Mouse (Mus musculus) embryonic facial prominence, embryonic 14.5 days (tissue): ENCODE results near the gene Cdx4. TPM values are rescaled to one million over a fixed set of nuclear protein-coding genes. Genes with fewer than 3 reads are reported as not detected.

Experiments
- ATAC-seq: fragments of 200-750 bp; cut with Nextera tagmentation; 2 replicates; pipeline ENCODE4 v1.8.0; 2017; ENCODE audit warnings: low read depth, moderate number of reproducible peaks, moderate TSS enrichment
- DNase-seq: peaks from one replicate; pipeline ENCODE4 v3.0.0-alpha.2; 2015; ENCODE audit warnings: low spot score
- H3K27ac ChIP-seq: fragments of 300-500 bp; sonication (generic); replicated peaks from 2 replicates; pipeline ENCODE4 v1.5.1; 2014; ENCODE audit warnings: low read depth, mild to moderate bottlenecking, low read length, moderate library complexity
- H3K27me3 ChIP-seq: fragments of 300-500 bp; sonication (generic); replicated peaks from 2 replicates; pipeline ENCODE4 v1.6.1; 2014; ENCODE audit warnings: low read length; ENCODE audit not compliant: control insufficient read depth, insufficient read depth
- H3K36me3 ChIP-seq: fragments of 300-500 bp; sonication (generic); 2 replicates; pipeline ENCODE4 v1.6.1; 2014; ENCODE audit warnings: low read length, mixed read lengths; ENCODE audit not compliant: control insufficient read depth, insufficient read depth
- H3K4me1 ChIP-seq: fragments of 300-500 bp; sonication (generic); 2 replicates; pipeline ENCODE4 v1.6.1; 2014; ENCODE audit warnings: antibody characterized with exemption, low read length; ENCODE audit not compliant: control insufficient read depth, insufficient read depth
- H3K4me2 ChIP-seq: fragments of 300-500 bp; sonication (generic); 2 replicates; pipeline ENCODE4 v1.6.1; 2014; ENCODE audit warnings: low read depth, mild to moderate bottlenecking, low read length, moderate library complexity, mixed read lengths
- H3K4me3 ChIP-seq: fragments of 300-500 bp; sonication (generic); 2 replicates; pipeline ENCODE4 v1.5.1; 2014; ENCODE audit warnings: low read depth, mild to moderate bottlenecking, low read length
- H3K9ac ChIP-seq: fragments of 300-500 bp; sonication (generic); 2 replicates; pipeline ENCODE4 v1.6.1; 2014; ENCODE audit warnings: low read depth, mild to moderate bottlenecking, low read length, moderate library complexity, mixed read lengths
- H3K9me3 ChIP-seq: fragments of 300-500 bp; sonication (generic); 2 replicates; pipeline ENCODE4 v1.6.1; 2016; ENCODE audit warnings: low read length; ENCODE audit not compliant: control insufficient read depth
- WGBS: fragments of 180-500 bp; shearing (Covaris S2); extraction: QIAGEN DNeasy Blood & Tissue Kit; methylation state at CpG from one replicate; pipeline ENCODE4 v1.1.7; 2014; 5-methylcytosine and 5-hydroxymethylcytosine counted together
- polyA plus RNA-seq: library from polyadenylated mRNA; unstranded; fragments of >200 nt; fragmentation: Nextera tagmentation; extraction: Ambion mirVana; gene quantifications from 2 replicates; pipeline ENCODE4 v1.2.1, GENCODE M21; 2014

Cdx4 gene
- polyA plus RNA-seq, result not detected in 2 replicates

DNA sequence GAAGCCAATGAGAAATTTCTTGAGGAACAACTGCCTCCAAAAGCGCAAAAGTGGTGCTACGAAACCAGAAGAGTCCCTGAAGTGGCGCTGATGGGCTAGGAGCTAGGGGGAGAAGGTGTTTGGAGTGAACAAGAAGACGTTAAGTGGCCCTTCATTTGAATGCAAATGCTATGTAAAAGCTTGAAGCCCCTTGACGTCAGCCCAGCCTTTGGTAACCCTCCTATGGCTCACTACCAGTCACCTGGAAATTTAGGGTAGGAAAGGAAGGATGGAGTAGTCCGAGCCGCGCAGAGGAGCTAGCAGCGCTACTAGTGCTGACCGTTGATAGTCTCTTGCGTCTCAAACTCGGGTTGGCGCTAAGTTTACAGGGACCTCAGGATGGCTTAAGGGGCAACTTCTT, at the start of gene Cdx4:
Gene Cdx4, plus strand, starts transcription at position 253 of the 400 bp plus-strand sequence.
- Histone ChIP-seq H3K27ac (no peak within 1 kb of the TSS), H3K36me3 (no peaks in the 10 kb centered on the region), H3K27me3 (peaks cover 75% of the 10 kb centered on the region), H3K4me3 (peak within 1 kb of the TSS; percentile 8; the same call in 1 of the 2 replicates), H3K9ac (no peak within 1 kb of the TSS), H3K4me2 (peak within 1 kb of the TSS; percentile 31; the same call in 1 of the 2 replicates), H3K9me3 (no peaks in the 10 kb centered on the region), H3K4me1 (no peaks in the 10 kb centered on the region)
- DNase-seq (no peak), ATAC-seq (no peak)
- 15% methylated on average over 13 of the region's 13 CpGs for WGBS

GRCm38 (mm10) chrX:103274325-103274724, 46.9 kb upstream of the Cdx4 start:
- 83% methylated on average over 4 of the region's 5 CpGs for WGBS
- ATAC-seq (no peak), DNase-seq (no peak)
- Histone ChIP-seq H3K36me3 (no peaks in the 10 kb centered on the region), H3K4me3 (no peak overlapping the region), H3K9ac (no peak overlapping the region), H3K27me3 (peaks cover 10% of the 10 kb centered on the region; the same call in 1 of the 2 replicates), H3K9me3 (no peaks in the 10 kb centered on the region), H3K4me1 (no peaks in the 10 kb centered on the region), H3K4me2 (no peak overlapping the region), H3K27ac (no peak overlapping the region)

DNA sequence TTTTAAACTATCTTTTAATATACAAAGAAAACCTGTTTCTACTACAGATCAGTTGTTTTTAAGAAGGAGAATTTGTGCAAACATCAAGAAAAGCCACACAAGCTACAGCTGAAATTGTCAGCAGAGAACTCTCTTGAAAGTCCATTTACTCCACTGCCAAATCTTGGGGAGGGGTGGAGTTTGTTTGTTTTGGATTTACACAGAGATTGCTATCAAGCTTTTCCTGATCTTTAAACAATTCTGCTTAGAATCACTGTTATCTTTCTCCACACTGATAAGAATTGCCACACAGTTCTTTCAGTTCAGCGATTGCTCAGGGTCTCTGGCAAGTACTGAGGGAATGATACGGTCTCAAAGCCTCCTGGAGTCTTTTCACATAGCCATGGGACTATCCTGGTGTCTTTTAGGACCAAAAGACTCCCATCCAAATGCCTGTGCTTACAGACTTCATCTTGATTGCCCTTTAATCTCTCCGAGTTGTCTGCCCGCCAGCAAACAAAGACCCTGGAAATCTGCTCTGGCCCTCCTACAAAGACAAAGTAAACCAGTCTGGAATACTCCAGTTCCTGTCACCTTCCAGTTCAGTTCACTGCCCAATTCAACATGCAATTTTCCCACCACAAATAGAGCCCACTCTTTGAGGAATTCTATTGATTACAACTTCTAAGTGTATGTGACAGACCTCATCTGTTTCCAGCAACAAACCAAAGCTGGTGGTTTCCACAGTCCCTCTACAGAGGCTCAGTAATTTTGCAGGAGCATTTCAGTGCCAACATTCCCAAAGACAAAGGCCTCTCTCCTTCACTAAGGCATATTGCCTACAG, 34.1 kb upstream of the Cdx4 start:
- no peak for ATAC-seq

GRCm38 (mm10) chrX:103287846-103288377, 33.3 kb upstream of the Cdx4 start:
- H3K4me2 ChIP-seq, result no peak overlapping the region
- no peak overlapping the region for H3K27ac ChIP-seq
- DNase-seq, result peak; percentile 27
- no peak overlapping the region for H3K4me3 ChIP-seq
- no peaks in the 10 kb centered on the region for H3K9me3 ChIP-seq
- no peak for ATAC-seq
- no peaks in the 10 kb centered on the region for H3K36me3 ChIP-seq
- peaks cover 18% of the 10 kb centered on the region for H3K27me3 ChIP-seq
- H3K4me1 ChIP-seq, result no peaks in the 10 kb centered on the region
- 29% methylated on average over 10 of the region's 10 CpGs for WGBS
- no peak overlapping the region for H3K9ac ChIP-seq

More for the DNA sequence above, 34.1 kb upstream of the Cdx4 start:
- Histone ChIP-seq H3K4me1 (no peaks in the 10 kb centered on the region), H3K27me3 (peaks cover 18% of the 10 kb centered on the region), H3K36me3 (no peaks in the 10 kb centered on the region), H3K27ac (peak overlapping the region; percentile 28; the same call in 1 of the 2 replicates), H3K9me3 (no peaks in the 10 kb centered on the region), H3K9ac (no peak overlapping the region), H3K4me2 (no peak overlapping the region), H3K4me3 (no peak overlapping the region)
- 49% methylated on average over 4 of the region's 4 CpGs for WGBS
- DNase-seq, result peak; percentile 12

- Histone ChIP-seq H3K4me2 (peak overlapping the region; percentile 45), H3K4me1 (no peaks in the 10 kb centered on the region), H3K9ac (no peak overlapping the region), H3K36me3 (no peaks in the 10 kb centered on the region), H3K9me3 (no peaks in the 10 kb centered on the region), H3K27me3 (peaks cover 18% of the 10 kb centered on the region), H3K4me3 (no peak overlapping the region), H3K27ac (no peak overlapping the region)
- WGBS, result 30% methylated on average over 21 of the region's 25 CpGs
- ATAC-seq (peak; percentile 70; the same call in 1 of the 2 replicates), DNase-seq (peak; percentile 22)
These were observed 32.5 kb upstream of the Cdx4 start for GRCm38 (mm10) chrX:103288485-103289330.

DNA sequence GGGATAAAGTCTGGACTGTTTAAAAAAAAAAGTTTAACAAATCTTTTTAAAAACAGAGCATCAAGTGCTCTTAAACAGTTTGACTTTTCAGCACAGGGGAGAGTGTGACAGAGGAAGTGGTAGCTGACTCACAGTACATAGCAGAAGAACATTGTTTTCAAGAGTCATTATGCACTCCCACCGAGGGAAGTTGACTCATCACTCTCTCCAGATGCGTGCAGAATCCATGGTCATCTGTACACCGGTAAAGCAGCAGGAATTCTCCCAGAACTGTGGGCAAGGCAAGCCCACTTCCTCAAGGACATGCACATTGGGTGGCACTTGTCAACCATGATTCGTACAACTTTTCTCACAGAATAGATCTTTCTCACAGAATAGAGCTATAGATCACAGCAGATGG, 22.3 kb upstream of the Cdx4 start:
- no peaks in the 10 kb centered on the region for H3K9me3 ChIP-seq
- H3K27me3 ChIP-seq, result no peaks in the 10 kb centered on the region; the same call in 1 of the 2 replicates
- H3K9ac ChIP-seq, result no peak overlapping the region
- DNase-seq (no peak), ATAC-seq (no peak)
- H3K4me3 ChIP-seq, result no peak overlapping the region
- H3K4me1 ChIP-seq, result no peaks in the 10 kb centered on the region
- H3K36me3 ChIP-seq, result no peaks in the 10 kb centered on the region
- no peak overlapping the region for H3K27ac ChIP-seq
- WGBS, result 70% methylated on average over 4 of the region's 4 CpGs
- H3K4me2 ChIP-seq, result no peak overlapping the region

DNA sequence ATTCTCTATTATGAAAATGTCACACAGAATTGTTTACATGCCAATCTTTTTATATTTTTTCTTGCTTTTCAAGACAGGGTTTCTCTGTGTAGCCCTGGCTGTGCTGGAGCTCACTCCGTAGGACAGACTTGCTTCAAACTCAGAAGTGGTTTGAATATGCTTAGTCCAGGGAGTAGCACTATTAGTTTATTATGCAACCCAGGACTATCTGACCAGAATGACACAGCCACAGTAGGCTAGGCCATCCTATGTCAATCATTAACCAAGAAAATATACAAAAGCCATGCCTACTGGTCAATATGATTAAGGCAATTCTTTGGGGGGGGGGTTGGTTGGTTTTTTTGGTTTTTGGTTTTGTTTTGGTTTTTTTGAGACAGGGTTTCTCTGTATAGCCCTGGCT, 12.9 kb upstream of the Cdx4 start:
- WGBS, result 68% methylated on average over 1 of the region's 1 CpGs
- Histone ChIP-seq H3K9ac (no peak overlapping the region), H3K27ac (no peak overlapping the region), H3K4me2 (no peak overlapping the region), H3K27me3 (peaks cover 6% of the 10 kb centered on the region; the same call in 1 of the 2 replicates), H3K9me3 (no peaks in the 10 kb centered on the region), H3K4me1 (no peaks in the 10 kb centered on the region), H3K36me3 (no peaks in the 10 kb centered on the region), H3K4me3 (no peak overlapping the region)
- no peak for DNase-seq
- no peak for ATAC-seq

GRCm38 (mm10) chrX:103311723-103312122, 9.5 kb upstream of the Cdx4 start:
- WGBS, result 93% methylated on average over 3 of the region's 3 CpGs
- H3K27me3 ChIP-seq, result 0 out of 2 replicates have a peak, but pooled peaks cover 6% of the 10 kb centered on the region
- no peak overlapping the region for H3K27ac ChIP-seq
- H3K9me3 ChIP-seq, result no peaks in the 10 kb centered on the region
- ATAC-seq, result no peak
- DNase-seq, result no peak
- H3K4me3 ChIP-seq, result no peak overlapping the region
- H3K36me3 ChIP-seq, result no peaks in the 10 kb centered on the region
- no peaks in the 10 kb centered on the region for H3K4me1 ChIP-seq
- no peak overlapping the region for H3K4me2 ChIP-seq
- H3K9ac ChIP-seq, result no peak overlapping the region
